Mouse (Mus musculus) cerebellum, adult (tissue): ENCODE results near the gene Plp2.

Experiments used
- ATAC-seq: cut with Nextera tagmentation; 2 replicates; pipeline ENCODE4 v1.9.2; 2017; ENCODE audit warnings: mild to moderate bottlenecking, moderate library complexity, mixed read lengths; ENCODE audit not compliant: insufficient number of reproducible peaks, low FRiP score, low TSS enrichment

Gene Plp2

DNA sequence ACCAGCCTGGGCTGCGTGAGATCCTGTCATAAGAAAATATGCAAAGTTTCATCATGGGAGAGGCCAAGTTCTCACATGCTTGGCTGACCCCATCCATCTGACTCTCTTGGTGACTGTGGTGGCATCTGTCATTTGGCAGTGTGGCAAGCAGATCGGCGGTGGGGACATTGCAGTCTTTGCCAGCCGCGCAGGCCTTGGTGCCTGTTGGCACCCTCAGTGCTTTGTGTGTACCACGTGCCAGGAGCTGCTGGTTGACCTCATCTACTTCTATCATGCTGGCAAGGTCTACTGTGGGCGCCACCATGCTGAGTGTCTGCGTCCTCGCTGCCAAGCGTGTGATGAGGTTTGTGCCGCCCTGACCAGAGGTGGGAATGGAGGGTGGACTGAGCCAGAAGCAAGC lies 6.4 kb downstream of the Plp2 start:
- peak; percentile 80 for ATAC-seq

DNA sequence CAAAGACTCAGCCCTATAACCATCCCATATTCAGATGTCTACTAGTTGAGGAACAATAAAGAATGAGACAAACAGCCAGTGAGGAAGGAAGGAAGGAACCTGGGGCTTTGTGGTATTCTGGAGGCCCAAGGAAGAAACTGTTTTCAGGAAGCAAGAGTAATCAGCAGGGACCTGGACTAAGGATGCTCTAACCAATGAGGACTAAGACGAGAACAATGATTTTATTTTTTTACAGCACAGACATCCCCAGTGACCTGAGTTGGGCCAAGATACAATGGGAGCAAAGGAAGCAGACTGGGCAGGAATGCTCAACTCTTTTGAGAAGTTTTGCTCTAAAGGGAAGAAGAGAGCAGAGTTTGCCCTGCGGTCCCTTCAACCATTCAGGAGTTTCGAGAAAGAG lies 8.3 kb downstream of the Plp2 start:
- ATAC-seq, result no peak

DNA sequence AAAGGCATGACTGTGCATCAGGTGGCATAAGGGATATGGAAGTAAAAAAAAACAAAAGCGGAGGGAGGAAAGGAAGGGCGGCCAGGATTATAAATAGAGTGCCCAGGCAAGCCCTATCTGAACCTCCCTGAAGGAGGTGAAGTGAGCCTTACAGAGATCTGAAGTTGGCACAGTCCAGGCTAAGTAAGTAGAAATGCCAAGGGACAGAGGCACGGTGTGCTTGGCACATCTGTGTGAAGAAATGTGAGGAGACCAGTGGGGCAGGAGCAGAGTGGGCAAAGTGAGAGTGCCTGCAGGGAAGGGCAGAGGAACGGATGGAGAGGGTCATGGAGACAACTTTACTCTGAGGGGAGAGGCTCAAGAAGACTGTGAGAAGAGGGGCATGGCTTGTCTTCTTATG lies 10.1 kb downstream of the Plp2 start:
- no peak for ATAC-seq

DNA sequence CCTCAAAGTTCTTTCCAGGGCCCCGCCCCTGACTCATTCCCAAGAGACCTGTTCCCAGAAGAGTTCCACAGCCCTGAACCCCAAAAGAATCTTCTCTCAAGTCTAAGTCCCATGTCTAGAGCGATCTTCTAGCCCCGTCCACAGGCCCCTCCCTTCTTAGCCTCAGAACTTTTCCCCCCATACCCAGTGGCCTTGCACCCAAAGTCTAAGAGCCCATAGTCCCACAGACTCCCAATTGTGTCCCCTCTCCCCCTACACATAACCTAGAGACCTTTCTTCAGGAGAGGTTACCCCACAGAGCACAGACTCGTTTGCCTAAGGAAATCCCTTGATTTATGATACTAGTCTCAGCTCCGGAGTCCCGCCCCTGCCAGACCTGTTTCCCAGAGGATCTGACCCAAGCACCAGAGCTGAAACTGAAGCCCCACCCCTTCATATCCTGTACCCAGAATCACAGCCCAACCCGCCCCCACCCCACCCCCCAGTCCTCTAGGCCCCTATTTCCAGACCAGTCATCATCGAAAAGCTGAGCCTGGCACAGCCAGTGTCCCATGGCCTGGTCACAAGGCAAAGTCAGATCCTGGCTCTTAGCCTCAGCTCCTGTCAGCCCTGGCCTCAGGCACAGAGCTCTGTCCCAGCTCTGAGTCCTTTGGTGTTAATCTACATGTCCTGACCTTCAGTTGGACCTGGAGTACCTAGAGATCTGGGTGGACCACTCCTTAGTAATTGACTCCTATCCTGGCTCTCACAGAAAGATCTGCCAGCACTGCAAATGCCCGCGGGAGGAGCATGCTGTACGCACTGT lies 12.2 kb downstream of the Plp2 start:
- no peak for ATAC-seq

GRCm38 (mm10) chrX:7658031-7658784 lies 13.0 kb downstream of the Plp2 start:
- ATAC-seq, result no peak

- 0 out of 2 replicates have a peak, but pooled peaks have one; percentile 20 for ATAC-seq
These were observed 14.0 kb downstream of the Plp2 start, which contains the start of gene Prickle3 for GRCm38 (mm10) chrX:7657221-7657639. TSS of gene Prickle3 (plus strand) at chrX:7657260.

GRCm38 (mm10) chrX:7648671-7649304 lies 22.4 kb downstream of the Plp2 start:
- peak; percentile 94 for ATAC-seq

GRCm38 (mm10) chrX:7645349-7645748 lies 25.8 kb downstream of the Plp2 start:
- no peak for ATAC-seq

GRCm38 (mm10) chrX:7640785-7641184 lies 30.4 kb downstream of the Plp2 start:
- ATAC-seq, result no peak

DNA sequence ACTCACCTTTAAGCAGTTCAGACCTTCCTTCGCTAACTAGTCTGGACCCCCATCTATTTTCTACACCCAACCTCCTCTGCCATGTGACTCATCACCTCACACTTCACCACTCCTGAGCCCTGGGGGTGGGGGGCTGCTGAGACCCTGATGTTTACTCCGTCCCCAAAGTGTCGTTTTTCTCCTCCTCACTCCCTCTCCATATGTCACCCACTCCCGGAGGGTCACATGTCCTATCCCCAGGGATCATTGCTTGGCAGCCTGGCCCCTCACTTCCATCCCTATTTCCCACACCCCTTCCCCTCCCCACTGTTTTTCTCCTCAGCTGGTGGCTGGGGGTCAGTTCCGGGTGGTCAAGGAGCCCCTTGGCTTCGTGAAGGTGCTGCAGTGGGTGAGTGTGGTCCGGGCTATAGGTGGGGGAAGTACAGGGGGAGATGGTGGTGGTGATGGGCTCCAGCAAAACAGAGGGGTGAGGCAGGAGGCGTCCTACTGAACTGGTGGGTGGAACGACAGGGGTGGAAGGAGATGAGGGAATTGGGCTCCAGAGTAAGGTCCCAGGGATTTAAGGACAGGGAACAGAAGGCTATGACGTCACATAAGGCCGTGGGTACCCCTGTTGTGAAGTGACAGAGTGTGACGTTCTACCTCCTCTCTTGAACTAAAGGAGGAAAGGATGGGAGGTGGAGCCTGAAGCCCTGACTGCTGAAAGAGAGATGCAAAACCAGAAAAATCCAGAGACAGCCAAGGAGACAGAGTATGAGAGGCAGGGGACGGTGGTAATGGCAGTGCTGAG lies 31.5 kb downstream of the Plp2 start:
- ATAC-seq, result 0 out of 2 replicates have a peak, but pooled peaks have one; percentile 10

GRCm38 (mm10) chrX:7638401-7639091 lies 32.6 kb downstream of the Plp2 start, which contains the start of gene Syp:
TSS of gene Syp (plus strand) at chrX:7638471.
- ATAC-seq, result peak; percentile 66

GRCm38 (mm10) chrX:7635101-7635500 lies 36.1 kb downstream of the Plp2 start:
- no peak for ATAC-seq

DNA sequence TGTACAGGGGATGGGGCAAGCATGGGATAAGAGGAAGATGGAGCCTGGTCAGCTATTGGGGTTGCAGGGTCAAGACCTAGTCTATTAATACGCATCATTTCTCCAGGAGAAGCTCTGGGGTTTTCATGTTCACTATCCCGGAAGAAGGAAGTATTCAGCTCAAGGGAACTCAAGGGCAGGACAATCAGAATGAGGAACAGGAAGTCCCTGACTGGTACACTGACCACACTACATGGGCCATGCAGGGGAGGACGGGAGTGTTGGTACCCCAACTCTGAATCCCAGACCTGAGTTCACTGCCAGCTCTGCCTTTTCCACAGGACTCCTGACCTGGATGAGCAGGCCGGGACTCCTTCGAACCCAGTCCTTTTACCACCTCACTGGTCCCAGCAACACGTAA lies 38.6 kb downstream of the Plp2 start:
- no peak for ATAC-seq
